Mouse (Mus musculus): Measurements from ENCODE around the gene P2ry13. TPM values are rescaled to one million over a fixed set of nuclear protein-coding genes. Genes with fewer than 3 reads are reported as not detected.

Gene P2ry13
- 2.0 and 4.9 TPM in 2 replicates for total RNA-seq (2017)

- ATAC-seq (replicated peaks in 1 of 2; ENCODE audit: insufficient read depth in 1 of 2, low FRiP score in 2 of 2, low TSS enrichment in 1 of 2, low read depth in 1 of 2, poor library complexity in 2 of 2, severe bottlenecking in 2 of 2), result peak; percentile 74 to 75
These were observed at the start of gene P2ry13 for GRCm38 (mm10) chr3:59210727-59211126. TSS of gene P2ry13 (minus strand) at chr3:59210882.

- no peak for ATAC-seq (replicated peaks in 1 of 2; ENCODE audit: insufficient read depth in 1 of 2, low FRiP score in 2 of 2, low TSS enrichment in 1 of 2, low read depth in 1 of 2, poor library complexity in 2 of 2, severe bottlenecking in 2 of 2)
These were observed 47.3 kb upstream of the P2ry13 start for GRCm38 (mm10) chr3:59257740-59258664.

GRCm38 (mm10) chr3:59250454-59250853 is 39.8 kb upstream of the P2ry13 start:
- no peak for ATAC-seq (replicated peaks in 1 of 2; ENCODE audit: insufficient read depth in 1 of 2, low FRiP score in 2 of 2, low TSS enrichment in 1 of 2, low read depth in 1 of 2, poor library complexity in 2 of 2, severe bottlenecking in 2 of 2)

DNA sequence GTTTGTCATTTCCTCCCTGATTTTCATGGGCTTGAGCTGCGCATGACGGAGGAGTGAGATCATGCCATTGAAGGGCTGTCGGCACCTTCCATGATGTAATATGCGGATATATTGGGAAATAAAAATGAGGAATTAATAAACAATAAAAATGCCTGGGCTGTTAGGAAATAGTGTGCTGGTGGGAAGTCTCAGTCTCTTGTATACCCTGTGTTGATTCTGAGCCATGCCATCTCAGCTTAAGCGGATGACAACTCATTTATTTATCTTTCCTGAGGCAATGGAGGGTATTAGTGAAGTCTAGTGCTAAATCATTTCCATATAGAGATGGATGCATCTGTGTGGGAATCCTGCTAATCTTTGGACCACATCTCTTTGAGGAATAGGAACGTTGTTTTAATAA is 37.3 kb upstream of the P2ry13 start:
- ATAC-seq (replicated peaks in 1 of 2; ENCODE audit: insufficient read depth in 1 of 2, low FRiP score in 2 of 2, low TSS enrichment in 1 of 2, low read depth in 1 of 2, poor library complexity in 2 of 2, severe bottlenecking in 2 of 2), result no peak

DNA sequence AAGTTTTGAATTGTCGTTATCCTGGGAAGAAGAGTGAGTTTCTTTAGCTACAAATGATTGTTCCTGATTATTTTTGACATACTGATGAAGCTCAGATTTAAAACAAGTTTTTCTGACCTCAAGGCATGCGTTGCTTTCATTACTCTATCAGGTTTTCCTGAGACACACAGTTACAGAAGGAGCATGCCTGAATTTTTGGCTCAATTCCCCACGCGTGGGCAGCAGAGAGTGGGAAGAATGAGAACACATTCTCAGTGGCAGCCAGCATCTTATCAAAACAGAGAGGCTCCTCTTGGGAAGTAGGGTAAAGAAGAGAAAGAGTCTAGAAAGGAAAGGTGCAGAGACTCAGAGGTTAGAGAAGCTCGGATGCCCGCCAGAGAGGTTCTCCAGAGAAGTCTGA is 32.7 kb upstream of the P2ry13 start:
- ATAC-seq (replicated peaks in 1 of 2; ENCODE audit: insufficient read depth in 1 of 2, low FRiP score in 2 of 2, low TSS enrichment in 1 of 2, low read depth in 1 of 2, poor library complexity in 2 of 2, severe bottlenecking in 2 of 2), result no peak

- ATAC-seq (replicated peaks in 1 of 2; ENCODE audit: insufficient read depth in 1 of 2, low FRiP score in 2 of 2, low TSS enrichment in 1 of 2, low read depth in 1 of 2, poor library complexity in 2 of 2, severe bottlenecking in 2 of 2), result peak; percentile 65 to 83
These were observed 24.2 kb upstream of the P2ry13 start for GRCm38 (mm10) chr3:59234878-59235277.

DNA sequence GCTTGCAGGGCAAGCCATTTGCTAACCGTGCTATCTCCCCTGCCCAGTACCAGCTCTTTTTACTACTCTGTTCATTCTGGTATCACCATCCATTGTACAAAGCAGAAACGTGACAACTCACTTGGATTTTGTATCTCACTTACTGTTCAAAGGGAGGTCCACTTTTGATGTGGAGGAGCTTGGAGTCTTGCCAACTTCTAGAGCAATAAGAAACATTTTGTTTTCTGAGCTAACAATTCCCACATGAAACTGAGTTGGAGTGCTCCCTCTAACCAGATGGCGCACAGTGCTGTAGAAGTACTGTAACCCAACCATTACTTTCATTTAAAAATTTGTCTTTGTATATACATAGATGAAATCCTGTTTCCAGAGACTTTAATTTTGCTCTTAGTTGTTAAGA is 20.2 kb upstream of the P2ry13 start:
- no peak for ATAC-seq (replicated peaks in 1 of 2; ENCODE audit: insufficient read depth in 1 of 2, low FRiP score in 2 of 2, low TSS enrichment in 1 of 2, low read depth in 1 of 2, poor library complexity in 2 of 2, severe bottlenecking in 2 of 2)

DNA sequence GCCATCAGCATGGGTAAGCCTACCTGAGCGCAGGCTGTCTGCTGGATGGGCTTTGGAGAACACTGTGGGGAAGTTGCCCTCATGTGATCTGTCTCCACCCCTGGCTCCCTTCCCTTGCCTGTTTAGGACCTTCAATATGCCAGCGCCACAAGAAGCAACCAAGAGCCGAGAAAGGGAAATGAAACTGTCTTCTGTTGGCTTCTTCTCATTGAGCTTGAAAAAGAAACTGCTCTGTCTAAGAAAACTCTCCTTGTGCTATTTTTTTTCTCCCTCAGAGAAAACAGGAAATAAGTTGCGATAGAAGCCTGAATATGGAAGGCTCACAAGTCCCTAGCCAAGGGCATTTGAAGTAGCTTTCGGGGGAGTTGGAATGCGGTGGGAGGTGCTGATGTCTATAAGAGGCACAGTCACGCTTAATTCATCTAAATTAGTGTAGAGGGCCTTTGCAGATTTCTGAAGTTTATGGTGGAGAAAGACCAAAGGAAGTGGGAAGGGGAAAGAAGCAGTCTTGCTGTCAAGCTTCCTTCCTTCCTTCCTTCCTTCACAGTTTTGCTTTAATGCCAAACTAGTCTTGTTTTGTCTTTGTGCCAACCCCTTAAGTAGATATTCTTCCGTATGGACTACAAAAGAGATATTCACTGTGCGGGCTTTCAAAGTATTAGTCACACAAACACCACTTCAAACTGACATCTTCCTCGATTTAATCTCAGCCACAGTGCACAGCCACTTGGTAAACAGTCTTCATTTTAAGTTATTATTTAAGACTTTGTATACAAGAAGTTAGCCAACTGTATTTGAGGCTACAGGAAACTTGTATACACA is 18.3 kb upstream of the P2ry13 start:
- peak; percentile 76 to 82 for ATAC-seq (replicated peaks in 1 of 2; ENCODE audit: insufficient read depth in 1 of 2, low FRiP score in 2 of 2, low TSS enrichment in 1 of 2, low read depth in 1 of 2, poor library complexity in 2 of 2, severe bottlenecking in 2 of 2)

DNA sequence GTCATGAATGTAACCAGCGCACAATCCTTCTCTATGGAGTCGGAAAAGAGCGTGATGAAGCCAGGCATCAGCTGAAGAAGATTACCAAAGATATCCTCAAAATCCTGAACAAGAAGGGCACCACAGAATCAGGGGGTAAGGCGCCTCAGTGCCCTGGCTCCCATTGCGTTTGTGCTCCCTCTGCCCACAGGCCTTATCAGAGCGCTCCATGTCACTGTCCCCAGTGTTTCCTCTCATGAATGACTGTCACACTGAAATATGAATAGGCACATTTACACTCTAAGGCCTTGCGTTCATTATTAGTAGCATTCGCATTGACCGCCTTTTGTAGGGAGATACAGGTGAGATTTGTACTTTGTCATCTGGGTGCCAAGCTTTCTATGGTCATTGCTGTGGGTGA is 17.0 kb upstream of the P2ry13 start:
- ATAC-seq (replicated peaks in 1 of 2; ENCODE audit: insufficient read depth in 1 of 2, low FRiP score in 2 of 2, low TSS enrichment in 1 of 2, low read depth in 1 of 2, poor library complexity in 2 of 2, severe bottlenecking in 2 of 2), result no peak

- no peak for ATAC-seq (replicated peaks in 1 of 2; ENCODE audit: insufficient read depth in 1 of 2, low FRiP score in 2 of 2, low TSS enrichment in 1 of 2, low read depth in 1 of 2, poor library complexity in 2 of 2, severe bottlenecking in 2 of 2)
These were observed 14.7 kb upstream of the P2ry13 start for GRCm38 (mm10) chr3:59225411-59225810.

- no peak for ATAC-seq (replicated peaks in 1 of 2; ENCODE audit: insufficient read depth in 1 of 2, low FRiP score in 2 of 2, low TSS enrichment in 1 of 2, low read depth in 1 of 2, poor library complexity in 2 of 2, severe bottlenecking in 2 of 2)
These were observed 11.6 kb upstream of the P2ry13 start for GRCm38 (mm10) chr3:59222303-59222702.

- ATAC-seq (replicated peaks in 1 of 2; ENCODE audit: insufficient read depth in 1 of 2, low FRiP score in 2 of 2, low TSS enrichment in 1 of 2, low read depth in 1 of 2, poor library complexity in 2 of 2, severe bottlenecking in 2 of 2), result no peak
These were observed 8.6 kb upstream of the P2ry13 start for GRCm38 (mm10) chr3:59219326-59219725.

- no peak for ATAC-seq (replicated peaks in 1 of 2; ENCODE audit: insufficient read depth in 1 of 2, low FRiP score in 2 of 2, low TSS enrichment in 1 of 2, low read depth in 1 of 2, poor library complexity in 2 of 2, severe bottlenecking in 2 of 2)
These were observed 6.5 kb upstream of the P2ry13 start for GRCm38 (mm10) chr3:59217211-59217610.

GRCm38 (mm10) chr3:59212404-59212803 is 1.7 kb upstream of the P2ry13 start:
- peak in 1 of 2 experiments; percentile 23; a peak in 1 of 4 replicates for ATAC-seq (replicated peaks in 1 of 2; ENCODE audit: insufficient read depth in 1 of 2, low FRiP score in 2 of 2, low TSS enrichment in 1 of 2, low read depth in 1 of 2, poor library complexity in 2 of 2, severe bottlenecking in 2 of 2)

DNA sequence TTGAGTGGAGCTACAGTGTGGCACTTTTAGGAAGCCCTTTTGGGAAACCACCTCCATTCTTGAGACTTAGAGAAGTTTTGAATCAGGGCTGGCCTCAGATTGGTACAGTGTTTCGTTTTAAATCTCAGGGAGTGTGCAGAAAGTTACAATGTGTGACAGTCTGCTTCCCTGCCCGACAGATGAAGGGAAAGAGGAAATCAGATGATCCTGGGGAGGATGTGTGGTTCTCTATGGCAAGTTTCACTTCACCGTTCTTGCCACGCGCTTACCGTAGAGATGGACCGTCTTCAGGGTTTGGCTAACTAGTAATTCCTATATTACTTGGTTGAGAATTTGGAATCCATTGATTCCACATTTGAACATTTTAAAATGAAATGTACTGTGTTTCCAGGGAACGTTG is 1.1 kb upstream of the P2ry13 start:
- peak; percentile 36 to 53; a peak in 3 of 4 replicates for ATAC-seq (replicated peaks in 1 of 2; ENCODE audit: insufficient read depth in 1 of 2, low FRiP score in 2 of 2, low TSS enrichment in 1 of 2, low read depth in 1 of 2, poor library complexity in 2 of 2, severe bottlenecking in 2 of 2)

GRCm38 (mm10) chr3:59210089-59210488 is 593 bp downstream of the P2ry13 start:
- ATAC-seq (replicated peaks in 1 of 2; ENCODE audit: insufficient read depth in 1 of 2, low FRiP score in 2 of 2, low TSS enrichment in 1 of 2, low read depth in 1 of 2, poor library complexity in 2 of 2, severe bottlenecking in 2 of 2), result no peak

- ATAC-seq (replicated peaks in 1 of 2; ENCODE audit: insufficient read depth in 1 of 2, low FRiP score in 2 of 2, low TSS enrichment in 1 of 2, low read depth in 1 of 2, poor library complexity in 2 of 2, severe bottlenecking in 2 of 2), result 0 out of 4 replicates have a peak, but pooled peaks of 1 of the 2 experiments have one; percentile 6
These were observed 1.8 kb downstream of the P2ry13 start for GRCm38 (mm10) chr3:59208650-59209548.
